Mouse (Mus musculus) liver, adult 2 months (tissue): Measurements from ENCODE around the gene Hacd1.

Experiments used
- CTCF ChIP-seq: fragments of 200-500 bp; IDR thresholded peaks from 2 replicates; pipeline ENCODE4 v1.5.1; 2011; ENCODE audit warnings: low read depth, low read length, control low read depth
- POLR2A ChIP-seq: fragments of 200-500 bp; IDR thresholded peaks from 2 replicates; pipeline ENCODE4 v1.6.1; 2011; ENCODE audit warnings: low read length, control low read depth; ENCODE audit not compliant: insufficient read depth; ENCODE audit errors: extremely low read depth

GRCm38 (mm10) chr2:13808008-13808407 lies 247.9 kb downstream of the Hacd1 start:
- TF ChIP-seq CTCF (no peak), POLR2A (no peak)
